Mouse (Mus musculus) small intestine, adult 2 months (tissue): ENCODE results near the gene Ppp2r1b.

Source experiments
- CTCF ChIP-seq: fragments of 200-500 bp; IDR thresholded peaks from 2 replicates; pipeline ENCODE4 v1.5.1; 2012; ENCODE audit warnings: low read depth, mild to moderate bottlenecking, control low read depth, inconsistent platforms, low read length, moderate library complexity, mixed read lengths; ENCODE audit not compliant: insufficient replicate concordance, insufficient read length; ENCODE audit errors: extremely low read depth
- POLR2A ChIP-seq: fragments of 200-500 bp; IDR thresholded peaks from 2 replicates; pipeline ENCODE4 v1.6.1; 2012; ENCODE audit warnings: low read depth, mild to moderate bottlenecking, control low read depth, inconsistent platforms, low read length, moderate library complexity

GRCm38 (mm10) chr9:50874031-50874430, 28.9 kb downstream of the Ppp2r1b start:
- TF ChIP-seq CTCF (no peak), POLR2A (no peak)
